Mouse (Mus musculus): Measurements from ENCODE around the gene Zbtb33. TPM values are rescaled to one million over a fixed set of nuclear protein-coding genes. Genes with fewer than 3 reads are reported as not detected.

The Zbtb33 gene
- polyA plus RNA-seq, 1 experiment from 2014 or later, result 9.5 TPM

Small RNAs within 50 kb of the gene (microRNA-seq; reads per million reads assigned to microRNA genes)
- gene Mir3110, result 0.53 reads per million

Other genes with a start within 250 kb of the Zbtb33 start
- gene Btg1-ps1, start 171.0 kb upstream of the Zbtb33 start, polyA plus RNA-seq (2014; fragmentation: Nextera tagmentation; extraction: Ambion mirVana), result not detected in 2 replicates
- gene Btg1-ps2, start 146.7 kb upstream of the Zbtb33 start, polyA plus RNA-seq (2014; fragmentation: Nextera tagmentation; extraction: Ambion mirVana), result not detected in 2 replicates
- gene Rhox10, start 123.3 kb upstream of the Zbtb33 start, polyA plus RNA-seq (2014; fragmentation: Nextera tagmentation; extraction: Ambion mirVana), result not detected in 2 replicates
- gene Rhox11, start 104.7 kb upstream of the Zbtb33 start, polyA plus RNA-seq (2014; fragmentation: Nextera tagmentation; extraction: Ambion mirVana), result not detected in 2 replicates
- not detected in 2 replicates for gene Rhox12, start 78.9 kb upstream of the Zbtb33 start, polyA plus RNA-seq (2014; fragmentation: Nextera tagmentation; extraction: Ambion mirVana)
- not detected in 2 replicates for gene Rhox13, start 68.6 kb upstream of the Zbtb33 start, polyA plus RNA-seq (2014; fragmentation: Nextera tagmentation; extraction: Ambion mirVana)
- gene Tmem255a, start 62.6 kb downstream of the Zbtb33 start, polyA plus RNA-seq (2014; fragmentation: Nextera tagmentation; extraction: Ambion mirVana), result 13.9 and 15.8 TPM in 2 replicates
- not detected in 2 replicates for gene Atp1b4, start 126.4 kb downstream of the Zbtb33 start, polyA plus RNA-seq (2014; fragmentation: Nextera tagmentation; extraction: Ambion mirVana)

Data from forebrain, embryonic 14.5 days (tissue).